Mouse (Mus musculus): ENCODE measurements around the gene Dbn1. TPM values are rescaled to one million over a fixed set of nuclear protein-coding genes. Genes with fewer than 3 reads are reported as not detected.
A peak's percentile ranks its signal among the peaks of the same experiment; 100 is the strongest.

Gene Dbn1
- polyA plus RNA-seq, 1 experiment from 2014 or later, result 625 TPM

DNA sequence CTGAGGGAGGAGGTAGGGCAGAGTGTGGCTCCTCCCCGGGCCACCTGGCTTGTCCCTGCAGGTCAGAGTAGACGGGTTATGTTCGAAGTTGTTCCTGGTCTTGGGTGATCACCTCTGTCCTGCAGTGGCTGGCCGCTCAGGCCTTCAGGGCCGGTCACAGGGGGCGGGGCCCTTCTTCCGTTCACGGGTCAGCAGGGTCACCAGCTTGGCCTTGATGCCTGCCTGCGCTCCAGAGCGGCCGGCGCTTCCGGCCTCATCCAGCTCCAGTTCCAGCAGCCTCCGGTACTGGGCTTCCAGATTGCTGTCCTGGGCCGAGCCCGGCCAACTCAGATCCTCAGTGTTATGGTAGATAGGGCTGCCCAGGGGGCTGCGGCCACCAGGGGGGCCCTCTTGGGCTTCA, 35.4 kb upstream of the Dbn1 start:
- H3K9ac ChIP-seq, result 0 out of 2 replicates have a peak overlapping the region, but pooled peaks have one; percentile 8
- H3K36me3 ChIP-seq, result peaks cover 16% of the 10 kb centered on the region
- H3K27ac ChIP-seq, result no peak overlapping the region
- no peak overlapping the region for H3K4me3 ChIP-seq
- 67% methylated on average over 17 of the region's 17 CpGs for WGBS
- H3K9me3 ChIP-seq, result no peaks in the 10 kb centered on the region
- ATAC-seq (ENCODE audit: low FRiP score), result no peak
- H3K4me1 ChIP-seq (replicated peaks), result 0 out of 2 replicates have a peak, but pooled peaks cover 3% of the 10 kb centered on the region
- H3K4me2 ChIP-seq, result no peak overlapping the region
- no peaks in the 10 kb centered on the region for H3K27me3 ChIP-seq

DNA sequence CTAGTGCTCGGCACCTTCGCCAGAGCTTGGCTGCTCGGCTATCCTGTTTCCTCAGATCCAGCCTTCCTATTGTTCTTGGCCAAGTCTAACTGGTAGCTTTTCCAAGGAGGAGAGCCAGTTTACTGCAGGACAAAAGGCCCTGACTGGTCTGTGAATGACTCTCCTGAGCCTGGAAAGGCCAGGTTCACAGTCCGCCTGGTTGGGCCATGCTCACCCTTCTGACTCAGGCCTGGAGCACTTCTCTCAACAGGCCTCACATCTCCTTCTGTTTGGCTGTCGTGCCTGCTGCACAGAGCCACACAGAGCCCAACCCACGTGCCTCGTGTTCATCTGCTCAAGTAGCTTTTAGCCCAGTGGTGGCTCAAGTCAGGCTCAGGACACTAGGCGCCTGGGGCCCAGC, 34.8 kb upstream of the Dbn1 start:
- 68% methylated on average over 8 of the region's 8 CpGs for WGBS
- H3K36me3 ChIP-seq, result peaks cover 16% of the 10 kb centered on the region
- ATAC-seq (ENCODE audit: low FRiP score), result no peak
- no peak overlapping the region for H3K4me3 ChIP-seq
- no peak overlapping the region for H3K4me2 ChIP-seq
- H3K9me3 ChIP-seq, result no peaks in the 10 kb centered on the region
- H3K4me1 ChIP-seq (replicated peaks), result 0 out of 2 replicates have a peak, but pooled peaks cover 3% of the 10 kb centered on the region
- H3K9ac ChIP-seq, result 0 out of 2 replicates have a peak overlapping the region, but pooled peaks have one; percentile 8
- no peaks in the 10 kb centered on the region for H3K27me3 ChIP-seq
- no peak overlapping the region for H3K27ac ChIP-seq

DNA sequence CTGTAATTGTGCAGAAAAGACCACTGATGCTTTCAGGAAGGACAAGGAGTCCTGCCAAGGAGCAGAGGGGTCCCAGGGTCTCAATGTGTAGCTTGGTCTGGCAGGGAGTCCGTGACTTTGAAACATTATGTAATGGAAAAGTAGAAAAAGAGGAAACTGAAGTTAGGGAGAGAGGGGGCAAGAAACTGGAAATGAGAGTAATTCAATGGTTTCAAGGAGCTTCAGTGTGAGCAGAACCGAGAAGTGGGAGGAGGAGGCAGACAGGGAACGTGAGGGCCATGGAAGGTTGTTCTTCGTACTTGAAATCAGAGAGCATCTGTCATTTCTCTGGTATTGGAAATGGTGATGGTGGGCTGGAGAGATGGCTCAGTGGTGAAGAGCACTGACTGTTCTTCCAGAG, 31.7 kb upstream of the Dbn1 start:
- H3K36me3 ChIP-seq, result peaks cover 16% of the 10 kb centered on the region
- H3K4me2 ChIP-seq, result no peak overlapping the region
- peaks cover 10% of the 10 kb centered on the region for H3K27me3 ChIP-seq
- H3K27ac ChIP-seq, result no peak overlapping the region
- WGBS, result 88% methylated on average over 4 of the region's 4 CpGs
- H3K4me3 ChIP-seq, result no peak overlapping the region
- H3K9ac ChIP-seq, result no peak overlapping the region
- H3K9me3 ChIP-seq, result no peaks in the 10 kb centered on the region
- no peaks in the 10 kb centered on the region for H3K4me1 ChIP-seq (replicated peaks)
- ATAC-seq (ENCODE audit: low FRiP score), result no peak

DNA sequence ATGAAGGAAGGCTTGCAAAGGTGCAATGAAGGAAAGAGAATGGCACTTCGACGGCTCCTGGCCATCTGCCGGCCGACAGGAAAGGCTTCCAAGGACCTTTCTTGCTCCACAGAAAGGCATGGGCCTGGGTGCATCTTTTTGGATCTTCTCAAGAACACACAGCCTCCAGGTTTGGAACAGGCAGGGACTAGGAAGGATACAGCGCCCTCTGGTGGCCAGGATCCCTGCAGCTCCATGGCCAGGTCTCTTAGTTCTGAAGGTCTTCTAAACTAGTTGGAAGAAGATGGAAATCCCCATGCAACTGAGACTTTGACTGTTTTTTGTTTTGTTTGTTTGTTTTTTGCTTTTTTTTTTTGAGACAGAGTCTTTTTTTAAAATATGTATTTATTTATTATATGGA, 29.0 kb upstream of the Dbn1 start:
- Histone ChIP-seq H3K27ac (no peak overlapping the region), H3K4me3 (no peak overlapping the region), H3K4me2 (no peak overlapping the region), H3K27me3 (peaks cover 10% of the 10 kb centered on the region), H3K36me3 (no peaks in the 10 kb centered on the region), H3K4me1 (replicated peaks) (peaks cover 15% of the 10 kb centered on the region), H3K9me3 (no peaks in the 10 kb centered on the region), H3K9ac (no peak overlapping the region)
- ATAC-seq (ENCODE audit: low FRiP score), result no peak
- WGBS, result 7% methylated on average over 5 of the region's 5 CpGs

DNA sequence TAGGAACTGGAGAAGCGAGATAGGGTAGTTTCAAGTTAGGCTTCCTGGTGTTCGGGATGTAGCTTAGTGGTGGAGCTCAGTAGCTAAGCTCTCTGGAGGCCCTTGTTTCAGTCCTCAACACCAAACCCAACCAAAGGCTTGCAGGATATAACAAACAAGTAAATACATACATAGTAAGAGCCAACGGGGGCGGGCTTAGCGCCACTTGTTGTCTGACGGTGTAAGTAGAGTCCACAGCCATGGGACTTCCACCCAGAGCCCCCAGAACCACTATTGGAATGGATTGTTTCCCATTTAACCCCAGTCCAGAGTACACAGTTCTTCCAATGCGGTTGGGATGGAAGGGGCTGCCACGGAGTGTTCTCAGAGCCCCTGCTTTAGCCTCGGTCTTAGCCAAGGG, 25.9 kb upstream of the Dbn1 start:
- Histone ChIP-seq H3K27ac (no peak overlapping the region), H3K9me3 (no peaks in the 10 kb centered on the region), H3K27me3 (peaks cover 10% of the 10 kb centered on the region), H3K9ac (peak overlapping the region; percentile 84; the same call in 1 of the 2 replicates), H3K4me1 (replicated peaks) (peaks cover 36% of the 10 kb centered on the region), H3K4me2 (peak overlapping the region; percentile 98), H3K36me3 (peaks cover 16% of the 10 kb centered on the region), H3K4me3 (peak overlapping the region; percentile 78)
- 39% methylated on average over 9 of the region's 9 CpGs for WGBS
- ATAC-seq (ENCODE audit: low FRiP score), result no peak

DNA sequence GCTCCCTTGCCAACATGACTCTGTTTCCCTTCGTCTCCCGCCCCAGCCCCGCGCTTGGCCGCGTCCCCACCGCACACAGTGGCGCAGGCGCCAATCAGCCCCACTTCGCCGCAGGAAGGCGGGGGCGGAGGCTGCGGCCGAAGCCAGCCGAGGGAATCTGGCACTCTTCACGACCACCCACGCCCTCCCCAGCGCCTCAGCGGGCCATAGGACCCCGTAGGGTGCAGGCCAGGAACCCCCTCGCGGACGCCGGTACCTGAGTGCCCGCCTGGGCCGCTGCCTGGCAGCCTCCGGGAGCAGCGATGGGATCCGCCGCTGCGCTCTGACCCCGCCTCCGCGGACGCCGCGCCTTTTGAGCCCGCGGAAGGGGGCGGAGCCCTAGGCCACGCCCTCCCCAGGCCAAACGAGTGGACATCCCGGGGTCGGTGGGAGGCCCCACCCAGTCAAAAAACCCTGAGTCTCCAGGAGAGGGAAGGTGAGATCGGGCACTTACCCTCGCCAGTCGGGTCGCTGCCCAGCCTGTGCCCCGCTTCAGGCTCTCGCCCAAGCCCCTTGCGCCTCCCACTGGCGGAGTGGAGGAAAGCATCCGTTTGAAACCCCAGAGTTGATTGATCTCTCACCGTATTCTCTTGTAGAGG, 25.3 kb upstream of the Dbn1 start, which contains the start of gene Pdlim7:
TSS of gene Pdlim7 (minus strand) at position 566 of the 638 bp plus-strand sequence.
- ATAC-seq (ENCODE audit: low FRiP score), result peak; percentile 74
- H3K9me3 ChIP-seq, result no peaks in the 10 kb centered on the region
- peak within 1 kb of the TSS; percentile 98 for H3K4me2 ChIP-seq
- H3K9ac ChIP-seq, result peak within 1 kb of the TSS; percentile 84
- H3K36me3 ChIP-seq, result peaks cover 22% of the 10 kb centered on the region
- H3K27ac ChIP-seq, result peak within 1 kb of the TSS; percentile 86
- WGBS, result under 1% methylated on average over 50 of the region's 55 CpGs
- peak within 1 kb of the TSS; percentile 78 for H3K4me3 ChIP-seq
- peaks cover 36% of the 10 kb centered on the region for H3K4me1 ChIP-seq (replicated peaks)
- peaks cover 10% of the 10 kb centered on the region for H3K27me3 ChIP-seq

DNA sequence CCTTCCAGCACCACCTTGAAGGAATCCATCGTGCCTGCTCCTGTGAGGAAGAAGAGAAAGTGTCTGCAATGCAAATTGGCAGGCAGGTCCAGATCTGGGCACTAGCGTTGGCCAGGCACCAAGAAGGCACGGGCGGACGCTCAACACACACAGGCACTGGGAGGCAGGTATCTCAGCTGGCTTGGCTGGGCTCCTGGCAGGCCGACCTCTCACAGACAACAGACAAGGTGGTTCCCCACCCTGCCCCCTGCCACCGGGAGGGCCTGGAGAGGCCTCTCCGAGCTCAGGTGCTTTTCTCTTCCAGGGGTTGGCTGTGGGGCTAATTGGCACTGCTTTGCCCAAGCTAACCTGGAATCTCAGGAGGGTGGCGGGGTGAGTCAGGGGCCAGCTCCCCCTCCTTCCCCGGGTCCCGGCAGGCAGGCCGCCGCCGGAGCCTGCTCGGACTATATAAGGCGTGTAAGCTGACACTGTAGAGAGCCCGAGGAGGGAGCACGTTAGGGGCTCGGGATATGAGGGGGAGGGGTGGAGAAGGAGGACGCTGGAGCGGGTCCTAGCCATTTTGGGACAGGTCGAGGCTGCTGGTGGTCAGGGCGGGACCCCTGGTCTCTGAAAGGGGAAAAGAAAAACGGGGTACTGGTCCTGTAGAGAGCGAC, 24.6 kb upstream of the Dbn1 start:
- WGBS, result 3% methylated on average over 25 of the region's 25 CpGs
- Histone ChIP-seq H3K4me3 (peak overlapping the region; percentile 78), H3K9me3 (no peaks in the 10 kb centered on the region), H3K4me1 (replicated peaks) (peaks cover 36% of the 10 kb centered on the region), H3K27me3 (peaks cover 10% of the 10 kb centered on the region), H3K9ac (peak overlapping the region; percentile 84), H3K4me2 (peak overlapping the region; percentile 98), H3K27ac (peak overlapping the region; percentile 86), H3K36me3 (peaks cover 29% of the 10 kb centered on the region)
- ATAC-seq (ENCODE audit: low FRiP score), result peak; percentile 40; the same call in 1 of the 2 replicates

DNA sequence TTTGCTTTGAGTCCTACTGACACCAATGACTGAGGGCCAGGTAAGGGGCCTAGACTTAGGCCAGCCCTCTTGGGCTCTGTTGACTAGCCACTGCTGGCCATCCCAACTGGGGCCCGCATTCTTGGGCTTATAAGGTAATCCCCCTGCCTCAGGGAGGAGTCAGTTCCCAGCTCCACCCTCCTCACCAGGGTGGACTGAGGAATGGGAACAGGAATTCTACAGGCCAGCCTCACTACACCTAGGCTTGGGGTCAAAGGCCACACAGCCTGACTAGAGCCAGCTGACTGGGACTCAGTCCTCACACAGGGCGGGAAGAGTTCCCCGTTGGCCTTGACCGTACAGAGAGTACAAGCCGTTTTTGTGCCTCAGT, 23.6 kb upstream of the Dbn1 start:
- Histone ChIP-seq H3K9me3 (no peaks in the 10 kb centered on the region), H3K4me2 (peak overlapping the region; percentile 98), H3K4me3 (peak overlapping the region; percentile 78), H3K9ac (peak overlapping the region; percentile 84), H3K27me3 (peaks cover 10% of the 10 kb centered on the region), H3K27ac (peak overlapping the region; percentile 80), H3K36me3 (peaks cover 40% of the 10 kb centered on the region), H3K4me1 (replicated peaks) (peaks cover 36% of the 10 kb centered on the region)
- 46% methylated on average over 5 of the region's 5 CpGs for WGBS
- ATAC-seq (ENCODE audit: low FRiP score), result no peak

DNA sequence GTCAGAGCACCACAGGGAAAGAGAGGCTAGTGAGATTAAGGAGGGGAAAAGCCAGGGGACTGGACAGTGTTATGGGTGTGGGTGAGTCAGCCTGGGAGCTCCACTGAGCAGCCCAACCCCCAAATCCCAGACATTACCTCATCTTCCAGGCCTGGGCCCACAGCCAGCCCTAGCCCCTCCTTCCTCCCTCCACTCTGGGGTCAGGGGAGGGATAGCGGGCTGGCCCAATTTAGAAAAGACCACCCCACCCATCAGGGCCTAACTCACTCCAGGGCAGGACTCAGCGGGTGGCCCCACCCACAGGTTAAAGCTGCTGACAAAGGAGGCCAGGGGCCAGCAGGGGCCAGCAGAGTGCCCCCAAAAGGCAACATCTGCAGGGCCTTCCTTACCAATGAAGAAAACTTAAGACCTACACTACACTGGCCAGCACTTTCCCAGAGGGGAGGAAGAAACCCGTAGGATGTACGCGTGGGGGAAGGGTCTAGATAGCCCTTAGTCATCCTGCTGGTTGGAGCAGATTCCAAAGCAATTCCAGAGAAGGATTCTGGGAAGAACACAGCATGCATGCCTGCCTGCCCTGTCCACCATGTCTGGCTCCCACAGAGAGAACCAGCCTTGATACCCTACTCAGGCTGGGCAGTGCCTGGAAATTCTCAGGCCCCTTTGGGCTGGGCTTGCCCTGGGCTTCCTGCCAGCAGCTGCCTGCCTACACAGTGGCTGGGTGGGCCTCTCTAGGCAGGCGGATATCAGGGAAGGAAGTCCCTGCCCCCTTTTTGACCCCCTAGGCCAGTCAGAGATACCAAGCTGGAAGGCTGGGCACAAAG, 23.0 kb upstream of the Dbn1 start:
- Histone ChIP-seq H3K9ac (peak overlapping the region; percentile 55), H3K27me3 (peaks cover 10% of the 10 kb centered on the region), H3K4me3 (peak overlapping the region; percentile 78; the same call in 1 of the 2 replicates), H3K36me3 (peaks cover 46% of the 10 kb centered on the region), H3K4me2 (peak overlapping the region; percentile 98), H3K9me3 (no peaks in the 10 kb centered on the region), H3K4me1 (replicated peaks) (peaks cover 36% of the 10 kb centered on the region), H3K27ac (peak overlapping the region; percentile 80)
- 18% methylated on average over 6 of the region's 6 CpGs for WGBS
- peak; percentile 26 for ATAC-seq (ENCODE audit: low FRiP score)

DNA sequence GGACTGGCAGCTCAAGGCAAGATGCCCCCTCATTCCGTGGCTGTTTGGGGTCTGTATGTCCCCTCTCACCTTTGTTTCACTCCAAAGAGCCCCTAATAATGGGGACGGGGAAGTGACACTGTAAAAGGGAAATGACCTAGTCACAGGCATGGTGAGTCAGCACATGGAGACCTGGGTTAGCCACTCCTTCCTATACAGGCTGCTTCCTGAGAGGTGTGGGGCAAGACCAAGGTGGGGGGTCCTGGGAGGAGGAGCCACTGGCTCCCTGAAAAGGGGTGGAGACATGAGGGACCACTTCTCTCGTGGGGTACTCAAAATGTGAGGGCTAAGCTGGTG, 22.4 kb upstream of the Dbn1 start:
- H3K27me3 ChIP-seq, result peaks cover 7% of the 10 kb centered on the region
- 0 out of 2 replicates have a peak, but pooled peaks have one; percentile 0 for ATAC-seq (ENCODE audit: low FRiP score)

DNA sequence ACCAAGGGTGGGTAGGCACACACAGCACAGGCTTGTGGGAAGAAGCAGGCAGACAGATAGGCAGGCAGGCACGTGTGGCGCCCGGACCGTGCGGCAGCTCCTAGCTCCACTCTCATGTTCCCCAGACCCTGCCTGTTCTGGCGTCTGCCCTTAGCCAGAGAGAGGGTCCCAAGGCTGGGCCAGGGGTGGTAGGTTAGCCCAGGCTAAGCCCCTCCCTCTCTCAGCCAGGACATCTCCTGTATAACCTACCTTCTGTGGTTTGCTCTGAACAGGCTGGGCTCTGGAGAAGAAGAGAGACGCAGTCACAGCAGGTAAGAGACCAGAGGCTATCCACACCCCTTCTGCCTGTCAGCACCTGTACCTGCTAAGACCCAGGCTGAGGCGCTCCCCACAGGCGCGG, 20.6 kb upstream of the Dbn1 start:
- 93% methylated on average over 10 of the region's 10 CpGs for WGBS
- ATAC-seq (ENCODE audit: low FRiP score), result no peak
- Histone ChIP-seq H3K4me2 (no peak overlapping the region), H3K4me3 (no peak overlapping the region), H3K4me1 (replicated peaks) (peaks cover 31% of the 10 kb centered on the region), H3K27ac (no peak overlapping the region), H3K9me3 (no peaks in the 10 kb centered on the region), H3K36me3 (peaks cover 69% of the 10 kb centered on the region), H3K27me3 (no peaks in the 10 kb centered on the region), H3K9ac (no peak overlapping the region)

More for the DNA sequence above, 22.4 kb upstream of the Dbn1 start:
- H3K9me3 ChIP-seq, result no peaks in the 10 kb centered on the region
- no peak overlapping the region; the same call in 1 of the 2 replicates for H3K4me2 ChIP-seq
- no peak overlapping the region for H3K4me3 ChIP-seq
- 36% methylated on average over 3 of the region's 3 CpGs for WGBS
- peaks cover 52% of the 10 kb centered on the region for H3K36me3 ChIP-seq
- peaks cover 36% of the 10 kb centered on the region for H3K4me1 ChIP-seq (replicated peaks)
- H3K27ac ChIP-seq, result peak overlapping the region; percentile 19; the same call in 1 of the 2 replicates
- H3K9ac ChIP-seq, result peak overlapping the region; percentile 55; the same call in 1 of the 2 replicates

DNA sequence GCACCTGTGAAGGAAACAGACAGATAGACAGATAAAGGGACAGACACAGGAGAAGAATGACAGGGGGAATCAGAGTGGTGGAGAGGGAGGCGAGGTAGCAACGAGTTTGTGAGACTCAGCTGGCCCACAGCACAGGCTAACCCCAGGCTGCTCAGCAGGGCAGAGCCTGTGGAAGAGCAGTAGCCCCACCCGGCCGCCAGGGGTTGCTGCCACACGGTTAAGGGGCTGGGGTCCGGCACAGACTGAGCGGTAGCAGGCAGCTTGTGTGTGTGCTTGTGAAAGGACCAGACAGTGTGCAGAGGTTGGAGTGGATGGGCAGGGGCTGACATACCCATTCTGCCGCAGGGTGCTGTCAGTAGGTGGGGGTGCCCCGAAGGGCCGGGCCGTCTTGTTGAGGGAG, 20.0 kb upstream of the Dbn1 start:
- Histone ChIP-seq H3K4me1 (replicated peaks) (peaks cover 31% of the 10 kb centered on the region), H3K4me2 (no peak overlapping the region), H3K36me3 (peaks cover 76% of the 10 kb centered on the region), H3K9ac (no peak overlapping the region), H3K27ac (no peak overlapping the region; the same call in 1 of the 2 replicates), H3K9me3 (no peaks in the 10 kb centered on the region), H3K27me3 (no peaks in the 10 kb centered on the region), H3K4me3 (no peak overlapping the region)
- ATAC-seq (ENCODE audit: low FRiP score), result no peak
- WGBS, result 62% methylated on average over 11 of the region's 11 CpGs
